Mouse (Mus musculus) thymus, adult 18-20 months (tissue): ENCODE results near the gene 1700030J22Rik.

Source experiments
- DNase-seq, 2 experiments: peaks; one replicate each; pipeline ENCODE4 v3.0.0; 2022; ENCODE audit warnings: mixed read lengths in 2 of 2

1700030J22Rik gene

GRCm38 (mm10) chr8:116978631-116979256 is at the start of gene 1700030J22Rik:
Gene 1700030J22Rik, minus strand, starts transcription at chr8:116978959.
- peak; percentile 96 to 97 for DNase-seq

- no peak for DNase-seq
Observed at GRCm38 (mm10) chr8:117027601-117028000, 48.8 kb upstream of the 1700030J22Rik start.

- DNase-seq: no peak
Observed at GRCm38 (mm10) chr8:117022297-117022993, 43.7 kb upstream of the 1700030J22Rik start.

GRCm38 (mm10) chr8:117019323-117020275 is 40.8 kb upstream of the 1700030J22Rik start:
- DNase-seq: no peak

GRCm38 (mm10) chr8:117017896-117018295 is 39.1 kb upstream of the 1700030J22Rik start:
- no peak for DNase-seq

GRCm38 (mm10) chr8:117017006-117017405 is 38.2 kb upstream of the 1700030J22Rik start:
- DNase-seq: no peak

GRCm38 (mm10) chr8:117015670-117016069 is 36.9 kb upstream of the 1700030J22Rik start:
- DNase-seq: no peak

- DNase-seq: no peak
Observed at GRCm38 (mm10) chr8:117011366-117011765, 32.6 kb upstream of the 1700030J22Rik start.

GRCm38 (mm10) chr8:116994016-116994716 is 15.4 kb upstream of the 1700030J22Rik start:
- no peak for DNase-seq

GRCm38 (mm10) chr8:116993095-116993867 is 14.5 kb upstream of the 1700030J22Rik start, which contains the start of gene Gcsh:
Gene Gcsh, minus strand, starts transcription at chr8:116993537.
- peak; percentile 98 for DNase-seq

GRCm38 (mm10) chr8:116992176-116992971 is 13.6 kb upstream of the 1700030J22Rik start:
- no peak for DNase-seq

GRCm38 (mm10) chr8:116991241-116991640 is 12.5 kb upstream of the 1700030J22Rik start:
- DNase-seq: no peak

GRCm38 (mm10) chr8:116989842-116990241 is 11.1 kb upstream of the 1700030J22Rik start:
- no peak for DNase-seq

GRCm38 (mm10) chr8:116980117-116980516 is 1.4 kb upstream of the 1700030J22Rik start:
- DNase-seq: peak in 1 of 2 experiments; percentile 34

GRCm38 (mm10) chr8:116978052-116978451 is 707 bp downstream of the 1700030J22Rik start:
- no peak for DNase-seq

GRCm38 (mm10) chr8:116975606-116976005 is 3.2 kb downstream of the 1700030J22Rik start:
- no peak for DNase-seq

- no peak for DNase-seq
Observed at GRCm38 (mm10) chr8:116975066-116975465, 3.7 kb downstream of the 1700030J22Rik start.

- no peak for DNase-seq
Observed at GRCm38 (mm10) chr8:116969531-116969930, 9.2 kb downstream of the 1700030J22Rik start.

GRCm38 (mm10) chr8:116954415-116954814 is 24.3 kb downstream of the 1700030J22Rik start:
- no peak for DNase-seq

GRCm38 (mm10) chr8:116952428-116952827 is 26.3 kb downstream of the 1700030J22Rik start:
- peak; percentile 68 to 74 for DNase-seq

GRCm38 (mm10) chr8:116951778-116952177 is 27.0 kb downstream of the 1700030J22Rik start:
- no peak for DNase-seq
